Mouse (Mus musculus): Measurements from ENCODE around the gene Porcn.
A peak's percentile ranks its signal among the peaks of the same experiment; 100 is the strongest.

Gene Porcn

DNA sequence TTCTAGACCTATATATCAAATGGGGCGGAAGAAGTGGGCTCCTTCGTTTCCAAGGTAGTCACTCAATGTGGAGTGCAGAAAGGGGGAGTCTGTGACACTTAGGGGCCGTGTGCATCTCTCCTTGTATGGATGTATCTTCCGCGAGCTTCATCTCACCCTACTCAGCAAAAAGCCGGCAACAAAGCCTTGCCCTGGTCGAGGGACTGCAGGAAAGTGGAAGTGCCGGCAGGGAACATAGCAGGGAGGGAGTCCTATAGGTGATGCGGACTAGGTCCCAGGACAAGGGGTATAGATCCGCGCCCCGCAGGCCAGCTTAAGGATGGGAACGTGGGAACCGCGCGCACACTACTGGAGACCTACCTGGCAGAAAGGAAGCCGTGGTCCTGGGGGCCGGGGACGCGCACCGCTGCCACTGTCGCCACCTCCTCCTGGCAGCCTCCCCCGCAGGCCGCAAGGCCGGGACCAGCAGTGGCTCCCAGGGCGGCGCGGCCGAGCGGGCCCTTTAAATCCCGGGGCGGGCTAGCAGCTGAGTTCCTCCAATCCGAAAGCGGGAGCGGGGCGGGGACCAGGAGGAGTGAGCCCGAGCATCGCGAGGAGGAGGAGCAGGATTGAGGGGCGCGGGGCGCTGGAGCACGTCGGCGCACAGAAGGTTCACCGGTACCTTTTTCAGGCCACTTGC, at the start of gene Porcn:
Porcn (minus strand) TSS at position 511 of the 679 bp plus-strand sequence.
- DNase-seq (ENCODE audit: low read depth, low spot score), result peak; percentile 4

DNA sequence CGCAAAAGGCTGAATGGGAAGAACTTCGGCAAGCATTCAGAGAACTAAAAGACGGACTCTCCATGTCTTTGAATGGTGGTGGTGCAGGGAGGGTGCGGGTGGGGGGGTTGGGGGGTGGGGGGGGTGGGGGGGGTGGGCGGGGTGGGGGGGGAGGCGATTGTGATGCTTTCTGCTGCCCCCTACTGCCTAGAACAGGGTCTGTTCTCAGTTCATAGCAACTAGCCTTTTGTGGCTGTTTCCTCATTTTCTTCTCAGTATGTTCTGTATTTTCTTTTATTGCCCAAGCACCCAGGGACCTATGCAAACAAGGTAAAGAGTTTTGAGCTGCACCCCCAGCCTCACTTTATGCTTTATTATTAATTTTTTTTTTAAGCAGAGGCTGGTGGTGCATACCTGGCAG, 49.5 kb upstream of the Porcn start:
- no peak for DNase-seq (ENCODE audit: low read depth, low spot score)

GRCm38 (mm10) chrX:8253711-8254110, 47.4 kb upstream of the Porcn start:
- DNase-seq (ENCODE audit: low read depth, low spot score), result no peak

GRCm38 (mm10) chrX:8252334-8253285, 46.3 kb upstream of the Porcn start, which contains the start of gene Ftsj1:
Gene Ftsj1, minus strand, starts transcription at chrX:8252406.
- peak; percentile 93 for DNase-seq (ENCODE audit: low read depth, low spot score)

DNA sequence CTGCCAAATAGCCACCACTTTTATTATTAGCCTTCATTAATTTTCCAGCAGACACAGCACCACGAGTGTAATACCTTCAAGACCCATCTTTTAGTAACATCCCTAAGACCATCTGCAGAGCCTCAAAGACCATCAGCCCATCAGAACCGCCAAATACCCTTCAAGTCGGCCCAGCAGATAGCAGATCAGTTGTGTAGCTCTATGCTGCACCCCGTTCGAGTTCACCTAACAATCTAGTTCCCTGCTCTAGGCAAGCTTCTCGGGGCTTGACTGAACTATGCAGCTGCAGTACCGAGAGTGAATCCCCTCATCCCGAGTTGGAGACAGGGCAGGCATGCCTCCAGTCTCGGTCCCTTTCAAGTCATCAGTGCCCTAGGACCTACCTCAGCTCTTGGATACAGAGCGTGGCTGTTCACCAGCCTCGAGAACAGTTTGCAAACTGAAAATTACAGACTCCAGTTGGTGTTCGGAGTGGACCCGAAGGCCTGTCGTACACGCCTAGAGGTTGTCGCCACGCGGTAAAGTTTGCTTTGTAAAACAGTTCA, 45.5 kb upstream of the Porcn start:
- no peak for DNase-seq (ENCODE audit: low read depth, low spot score)

DNA sequence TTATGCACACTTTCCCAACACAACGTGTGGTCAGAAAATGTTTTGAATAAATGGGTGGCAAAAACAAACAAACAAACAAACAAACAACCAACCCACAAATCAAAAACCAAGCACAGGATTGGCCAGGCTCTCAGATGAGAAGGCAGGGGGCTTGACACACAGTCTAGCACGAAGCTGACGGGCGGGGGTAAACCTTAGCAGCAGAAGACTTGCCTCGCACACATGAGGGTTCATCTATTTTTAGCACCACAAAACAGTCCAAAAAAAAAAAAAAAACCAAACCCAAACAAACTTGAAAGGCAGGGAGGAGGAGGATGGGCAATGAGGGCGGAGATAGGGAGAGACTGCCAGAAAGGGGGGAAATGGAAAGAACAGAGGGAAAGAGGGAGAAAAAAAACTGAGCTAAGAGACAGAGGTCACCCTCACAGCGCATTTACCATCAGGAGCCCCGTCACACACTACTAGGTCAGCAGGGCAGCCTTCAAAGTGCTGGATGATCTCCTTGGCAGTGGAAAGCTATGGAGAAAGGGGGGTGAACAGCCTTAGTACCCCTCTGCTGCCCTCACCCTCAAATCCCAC, 42.3 kb upstream of the Porcn start:
- DNase-seq (ENCODE audit: low read depth, low spot score), result no peak

- no peak for DNase-seq (ENCODE audit: low read depth, low spot score)
Measured at GRCm38 (mm10) chrX:8247680-8248079, 41.4 kb upstream of the Porcn start.

DNA sequence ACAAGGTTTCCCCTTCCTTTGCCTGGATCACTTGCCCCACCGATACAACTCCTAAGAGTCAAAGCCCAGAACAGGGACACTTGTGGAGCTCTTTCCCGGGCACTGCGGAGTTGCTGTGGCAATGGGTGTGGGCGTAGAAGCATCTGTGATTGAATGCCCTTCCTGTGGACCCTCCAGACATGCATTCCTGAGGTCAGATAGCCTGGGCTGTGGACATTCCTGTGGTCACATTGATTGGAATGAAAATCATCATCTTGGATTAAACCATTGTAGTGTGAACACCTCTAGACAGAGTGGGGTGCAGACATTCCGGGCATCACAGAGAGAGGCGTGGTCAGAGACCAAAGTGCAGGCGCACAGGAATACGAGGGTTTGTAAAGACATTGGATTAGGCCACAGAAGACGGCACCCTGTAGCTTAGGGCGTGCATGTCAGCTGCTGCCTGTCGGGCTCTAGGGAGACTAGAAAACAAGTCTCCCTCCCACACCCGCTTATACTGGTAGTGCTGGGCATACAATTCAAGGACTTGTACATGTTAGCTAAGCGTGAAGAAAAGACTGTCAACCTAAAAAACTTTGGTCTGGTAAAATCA, 32.6 kb upstream of the Porcn start:
- no peak for DNase-seq (ENCODE audit: low read depth, low spot score)

DNA sequence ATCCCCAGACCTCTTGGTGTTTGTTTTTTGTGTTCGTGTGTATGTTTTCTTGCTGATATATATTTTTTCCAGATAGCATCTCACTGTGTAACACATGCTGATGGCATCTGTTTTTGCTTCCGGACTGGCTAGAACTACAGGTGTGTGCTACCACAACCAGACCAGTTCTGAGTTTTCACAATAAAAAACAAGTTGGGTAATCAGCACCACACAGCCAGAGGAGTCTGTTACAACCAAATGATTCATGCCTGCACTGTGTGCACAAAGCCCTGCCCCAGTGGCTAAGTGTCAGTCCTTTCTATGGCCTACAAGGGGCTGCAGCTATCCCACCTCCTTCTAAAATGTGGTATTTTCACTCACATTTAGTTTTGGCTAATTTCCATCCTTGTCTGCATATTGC, 30.4 kb upstream of the Porcn start:
- DNase-seq (ENCODE audit: low read depth, low spot score), result no peak

DNA sequence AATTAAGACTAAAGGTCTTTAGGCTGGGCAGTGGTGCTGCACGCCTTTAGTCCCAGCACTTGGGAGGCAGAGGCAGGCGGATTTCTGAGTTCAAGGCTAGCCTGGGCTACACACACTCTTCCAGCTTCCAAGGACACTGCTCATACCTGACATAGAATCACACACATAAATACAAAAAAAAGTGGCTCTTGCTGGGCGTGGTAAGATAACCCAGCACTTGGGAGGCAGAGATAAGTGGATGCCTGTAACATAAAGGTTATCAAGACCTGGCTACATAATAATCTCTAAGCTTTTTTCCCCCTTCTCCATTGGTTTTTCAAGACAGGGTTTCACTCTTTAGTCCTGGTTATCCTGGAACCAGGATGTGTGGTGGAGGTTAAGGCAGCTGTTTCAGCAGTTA, 27.3 kb upstream of the Porcn start:
- no peak for DNase-seq (ENCODE audit: low read depth, low spot score)

GRCm38 (mm10) chrX:8230272-8230671, 23.9 kb upstream of the Porcn start:
- no peak for DNase-seq (ENCODE audit: low read depth, low spot score)

- no peak for DNase-seq (ENCODE audit: low read depth, low spot score)
Measured at GRCm38 (mm10) chrX:8223473-8223872, 17.1 kb upstream of the Porcn start.

DNA sequence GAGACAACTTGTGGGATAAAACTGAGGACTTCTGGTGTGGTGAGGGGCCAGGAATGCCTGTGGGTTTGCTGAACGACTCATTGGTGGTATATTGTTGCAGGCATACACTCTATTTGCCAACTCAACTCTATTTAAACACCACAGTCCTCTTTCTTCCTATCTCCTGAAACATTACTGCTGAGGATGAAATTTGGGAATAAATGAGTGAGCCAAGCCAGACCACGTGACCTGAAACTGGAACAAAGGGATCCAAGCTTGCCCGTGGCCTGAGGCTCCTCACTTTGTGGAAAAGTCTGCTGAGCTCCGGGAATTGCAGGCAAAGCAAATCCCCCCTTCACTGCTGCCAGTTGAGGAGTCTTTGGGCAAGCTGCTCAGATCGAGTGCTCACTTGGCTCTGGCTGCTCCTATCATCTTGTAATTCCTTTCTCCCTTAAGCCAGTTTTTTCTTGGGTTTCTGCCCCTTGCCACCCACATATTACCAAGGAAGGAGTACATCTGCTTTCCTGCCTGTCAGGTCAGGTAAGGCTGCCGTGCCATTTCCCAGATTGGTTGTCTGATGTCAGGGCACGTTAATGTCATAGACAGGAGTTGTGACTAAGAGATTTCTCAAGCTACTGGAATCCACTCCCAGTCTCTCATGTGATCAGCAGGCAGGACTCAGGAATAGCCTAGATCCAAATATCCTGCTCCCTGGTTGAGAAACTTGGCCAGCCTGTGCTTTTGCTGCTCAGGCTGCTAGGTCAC, 16.5 kb upstream of the Porcn start:
- DNase-seq (ENCODE audit: low read depth, low spot score), result no peak

DNA sequence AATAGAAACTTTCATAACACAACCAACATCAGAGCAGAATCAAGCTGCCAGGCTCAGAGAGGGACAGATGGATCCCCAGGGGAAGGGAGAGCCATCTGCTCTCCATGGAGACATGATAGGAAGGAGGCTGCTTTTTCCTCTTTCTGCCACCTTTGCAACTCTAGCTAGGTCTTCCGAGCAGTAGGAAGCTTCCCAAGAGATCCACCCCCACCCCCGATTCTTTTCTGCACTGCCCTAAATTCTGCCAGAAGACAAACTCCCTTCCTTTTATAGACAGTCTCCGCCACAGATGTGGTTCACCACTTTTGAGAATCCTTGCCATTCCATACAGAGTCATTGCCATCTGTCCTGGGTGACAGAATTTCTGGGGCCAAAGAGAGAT, 16.0 kb upstream of the Porcn start:
- no peak for DNase-seq (ENCODE audit: low read depth, low spot score)

DNA sequence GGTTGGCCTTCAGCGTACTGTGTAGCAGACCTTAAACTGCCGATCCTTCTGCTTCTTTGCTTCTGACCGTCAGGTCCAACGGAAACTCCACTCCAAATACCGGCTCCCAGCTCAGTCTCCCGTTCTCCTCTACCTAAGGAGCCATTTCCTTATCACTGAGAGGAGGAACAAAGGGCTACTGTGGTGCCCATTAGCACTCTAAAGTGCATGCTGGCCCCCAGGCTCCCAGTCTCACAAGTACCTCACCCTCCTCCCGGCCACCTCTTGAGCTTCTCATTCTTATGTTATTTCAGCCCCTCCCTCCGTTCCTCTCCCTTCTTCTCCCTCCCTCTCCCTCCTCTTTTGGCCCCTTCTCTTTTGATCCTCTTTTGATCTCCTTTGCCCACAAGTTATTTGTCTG, 13.3 kb upstream of the Porcn start:
- no peak for DNase-seq (ENCODE audit: low read depth, low spot score)

GRCm38 (mm10) chrX:8218114-8218513, 11.8 kb upstream of the Porcn start:
- no peak for DNase-seq (ENCODE audit: low read depth, low spot score)

- no peak for DNase-seq (ENCODE audit: low read depth, low spot score)
Measured at GRCm38 (mm10) chrX:8217383-8217782, 11.1 kb upstream of the Porcn start.

DNA sequence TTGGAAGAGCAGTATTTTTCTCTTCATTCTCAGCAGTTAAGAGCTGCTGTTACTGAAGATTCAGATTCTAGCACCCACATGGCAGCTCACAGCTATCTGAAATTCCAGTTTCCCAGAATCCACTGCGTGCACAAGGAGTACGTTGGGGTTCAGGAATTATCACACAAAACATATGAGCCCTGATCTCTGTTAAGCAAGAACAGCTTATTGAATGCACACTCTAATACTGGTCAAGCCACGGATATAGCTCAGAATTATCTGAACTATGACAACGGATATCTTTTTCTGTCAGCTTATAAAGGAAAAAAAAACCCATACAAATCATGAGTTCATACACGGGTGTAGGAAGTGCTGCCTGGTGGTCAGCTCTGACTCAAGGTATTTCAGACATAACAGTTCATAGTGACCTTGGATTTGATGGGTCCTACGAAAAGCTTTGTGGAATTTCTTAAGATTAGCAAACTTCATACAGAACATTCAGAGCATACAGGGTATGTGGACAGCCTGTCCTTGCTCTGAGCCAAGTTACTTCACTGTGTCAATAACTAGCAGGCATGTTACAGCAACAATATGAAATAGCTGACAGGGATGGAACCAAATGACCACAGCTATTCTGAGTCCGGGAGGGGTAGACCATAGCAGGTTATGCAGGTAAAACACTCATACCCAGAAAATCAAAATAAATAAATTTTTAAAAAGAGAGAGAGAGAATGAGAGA, 5.3 kb upstream of the Porcn start:
- DNase-seq (ENCODE audit: low read depth, low spot score), result no peak

DNA sequence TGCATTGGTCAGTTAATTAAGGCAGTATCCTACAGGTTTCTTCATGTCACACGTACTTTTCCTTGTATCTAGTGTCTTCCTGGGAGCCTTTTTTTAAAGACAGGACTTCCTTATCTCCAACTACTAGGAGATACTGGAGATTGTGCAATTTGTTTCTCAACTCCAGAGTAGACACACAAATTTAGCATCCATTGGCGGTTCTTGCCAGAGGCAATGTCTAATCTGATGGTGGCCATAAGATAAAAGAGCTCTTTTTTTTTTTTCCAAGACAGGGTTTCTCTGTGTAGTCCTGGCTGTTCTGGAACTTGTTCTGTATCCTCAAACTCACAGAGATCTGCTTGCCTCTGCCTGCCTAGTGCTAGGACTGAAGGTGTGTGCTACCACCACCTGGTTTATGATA, 3.4 kb upstream of the Porcn start:
- DNase-seq (ENCODE audit: low read depth, low spot score), result no peak

- DNase-seq (ENCODE audit: low read depth, low spot score), result no peak
Measured at GRCm38 (mm10) chrX:8207224-8207623, 899 bp upstream of the Porcn start.
